Mouse (Mus musculus): Measurements from ENCODE around the gene Tom1. TPM values are rescaled to one million over a fixed set of nuclear protein-coding genes. Genes with fewer than 3 reads are reported as not detected.
A peak's percentile ranks its signal among the peaks of the same experiment; 100 is the strongest.

Gene Tom1
- polyA plus RNA-seq, 1 experiment from 2014 or later: 20.6 TPM

GRCm38 (mm10) chr8:75102956-75103355 is 69.5 kb downstream of the Tom1 start:
- 61% methylated on average over 4 of the region's 4 CpGs for WGBS
- Histone ChIP-seq H3K4me2 (no peak overlapping the region), H3K9ac (no peak overlapping the region), H3K27me3 (no peaks in the 10 kb centered on the region), H3K4me3 (no peak overlapping the region), H3K27ac (no peak overlapping the region), H3K36me3 (peaks cover 18% of the 10 kb centered on the region), H3K4me1 (peaks cover under 1% of the 10 kb centered on the region; the same call in 1 of the 2 replicates), H3K9me3 (no peaks in the 10 kb centered on the region)
- 0 out of 2 replicates have a peak, but pooled peaks have one; percentile 8 for ATAC-seq (ENCODE audit: borderline replicate concordance, extremely low read depth, low FRiP score, low TSS enrichment)

GRCm38 (mm10) chr8:75103376-75103878 is 69.9 kb downstream of the Tom1 start:
- no peak overlapping the region for H3K9ac ChIP-seq
- peaks cover 5% of the 10 kb centered on the region; the same call in 1 of the 2 replicates for H3K4me1 ChIP-seq
- H3K4me3 ChIP-seq: no peak overlapping the region
- ATAC-seq (ENCODE audit: borderline replicate concordance, extremely low read depth, low FRiP score, low TSS enrichment): 0 out of 2 replicates have a peak, but pooled peaks have one; percentile 5
- H3K27me3 ChIP-seq: no peaks in the 10 kb centered on the region
- no peak overlapping the region for H3K4me2 ChIP-seq
- WGBS: 65% methylated on average over 8 of the region's 8 CpGs
- H3K9me3 ChIP-seq: no peaks in the 10 kb centered on the region
- H3K27ac ChIP-seq: no peak overlapping the region
- H3K36me3 ChIP-seq: peaks cover 13% of the 10 kb centered on the region

GRCm38 (mm10) chr8:75108527-75109235 is 75.2 kb downstream of the Tom1 start:
- peak overlapping the region; percentile 56 for H3K4me2 ChIP-seq
- under 1% methylated on average over 9 of the region's 9 CpGs for WGBS
- peaks cover 16% of the 10 kb centered on the region for H3K4me1 ChIP-seq
- peak overlapping the region; percentile 76 for H3K27ac ChIP-seq
- H3K9me3 ChIP-seq: no peaks in the 10 kb centered on the region
- peak; percentile 75 for ATAC-seq (ENCODE audit: borderline replicate concordance, extremely low read depth, low FRiP score, low TSS enrichment)
- H3K27me3 ChIP-seq: no peaks in the 10 kb centered on the region
- peak overlapping the region; percentile 59 for H3K9ac ChIP-seq
- peak overlapping the region; percentile 60 for H3K4me3 ChIP-seq
- H3K36me3 ChIP-seq: peaks cover 17% of the 10 kb centered on the region

GRCm38 (mm10) chr8:75109236-75109967 is 75.9 kb downstream of the Tom1 start, which contains the start of gene Mcm5:
Mcm5 (plus strand) TSS chr8:75109569.
- H3K27me3 ChIP-seq: no peaks in the 10 kb centered on the region
- peak within 1 kb of the TSS; percentile 76 for H3K27ac ChIP-seq
- under 1% methylated on average over 59 of the region's 59 CpGs for WGBS
- peaks cover 24% of the 10 kb centered on the region for H3K36me3 ChIP-seq
- peak within 1 kb of the TSS; percentile 78 for H3K4me2 ChIP-seq
- no peaks in the 10 kb centered on the region for H3K9me3 ChIP-seq
- peak within 1 kb of the TSS; percentile 63 for H3K9ac ChIP-seq
- peak within 1 kb of the TSS; percentile 60 for H3K4me3 ChIP-seq
- ATAC-seq (ENCODE audit: borderline replicate concordance, extremely low read depth, low FRiP score, low TSS enrichment): peak; percentile 97
- H3K4me1 ChIP-seq: peaks cover 16% of the 10 kb centered on the region

- no peaks in the 10 kb centered on the region for H3K27me3 ChIP-seq
- peak overlapping the region; percentile 60 for H3K4me3 ChIP-seq
- peaks cover 16% of the 10 kb centered on the region for H3K4me1 ChIP-seq
- WGBS: 6% methylated on average over 13 of the region's 13 CpGs
- no peaks in the 10 kb centered on the region for H3K9me3 ChIP-seq
- H3K27ac ChIP-seq: no peak overlapping the region
- H3K4me2 ChIP-seq: peak overlapping the region; percentile 78
- peak overlapping the region; percentile 63 for H3K9ac ChIP-seq
- H3K36me3 ChIP-seq: peaks cover 31% of the 10 kb centered on the region
- no peak for ATAC-seq (ENCODE audit: borderline replicate concordance, extremely low read depth, low FRiP score, low TSS enrichment)
Observed at GRCm38 (mm10) chr8:75110093-75110492, 76.6 kb downstream of the Tom1 start.

GRCm38 (mm10) chr8:75118505-75118904 is 85.0 kb downstream of the Tom1 start:
- H3K36me3 ChIP-seq: peaks cover 97% of the 10 kb centered on the region
- H3K9ac ChIP-seq: no peak overlapping the region
- H3K27ac ChIP-seq: no peak overlapping the region
- no peaks in the 10 kb centered on the region for H3K4me1 ChIP-seq
- no peaks in the 10 kb centered on the region for H3K27me3 ChIP-seq
- H3K4me3 ChIP-seq: no peak overlapping the region
- 85% methylated on average over 1 of the region's 1 CpGs for WGBS
- ATAC-seq (ENCODE audit: borderline replicate concordance, extremely low read depth, low FRiP score, low TSS enrichment): no peak
- H3K4me2 ChIP-seq: no peak overlapping the region
- H3K9me3 ChIP-seq: no peaks in the 10 kb centered on the region

- 93% methylated on average over 2 of the region's 2 CpGs for WGBS
- H3K9ac ChIP-seq: no peak overlapping the region
- H3K4me3 ChIP-seq: no peak overlapping the region
- H3K36me3 ChIP-seq: peaks cover 96% of the 10 kb centered on the region
- H3K9me3 ChIP-seq: no peaks in the 10 kb centered on the region
- no peaks in the 10 kb centered on the region for H3K4me1 ChIP-seq
- no peak overlapping the region for H3K4me2 ChIP-seq
- H3K27ac ChIP-seq: no peak overlapping the region
- no peaks in the 10 kb centered on the region for H3K27me3 ChIP-seq
- ATAC-seq (ENCODE audit: borderline replicate concordance, extremely low read depth, low FRiP score, low TSS enrichment): no peak
Observed at GRCm38 (mm10) chr8:75119287-75119686, 85.8 kb downstream of the Tom1 start.

Other genes with a start within 250 kb of the Tom1 start
- not detected in 2 replicates for gene Isx, start 160.5 kb upstream of the Tom1 start, polyA plus RNA-seq (2015; fragmentation: Nextera tagmentation; extraction: Ambion mirVana)
- gene Hmgxb4, start 40.3 kb upstream of the Tom1 start, polyA plus RNA-seq (2015; fragmentation: Nextera tagmentation; extraction: Ambion mirVana): 31.5 and 39.0 TPM in 2 replicates
- gene Hmox1, start 59.9 kb downstream of the Tom1 start, polyA plus RNA-seq (2015; fragmentation: Nextera tagmentation; extraction: Ambion mirVana): 38.2 and 39.0 TPM in 2 replicates
- 206 and 212 TPM in 2 replicates for gene Mcm5, start 75.9 kb downstream of the Tom1 start, polyA plus RNA-seq (2015; fragmentation: Nextera tagmentation; extraction: Ambion mirVana)
- 1.5 and 1.6 TPM in 2 replicates for gene Rasd2, start 180.2 kb downstream of the Tom1 start, polyA plus RNA-seq (2015; fragmentation: Nextera tagmentation; extraction: Ambion mirVana)

Measured in lung, embryonic 15.5 days (tissue).